Mouse (Mus musculus) right cerebral cortex, postnatal 36 days (tissue): ENCODE results near the gene Tbc1d7.

ENCODE experiments used
- DNase-seq, 2 experiments: peaks; one replicate each; pipeline ENCODE4 v3.0.0; 2022; ENCODE audit warnings: low spot score in 2 of 2, mixed read lengths in 1 of 2

Tbc1d7 gene

DNA sequence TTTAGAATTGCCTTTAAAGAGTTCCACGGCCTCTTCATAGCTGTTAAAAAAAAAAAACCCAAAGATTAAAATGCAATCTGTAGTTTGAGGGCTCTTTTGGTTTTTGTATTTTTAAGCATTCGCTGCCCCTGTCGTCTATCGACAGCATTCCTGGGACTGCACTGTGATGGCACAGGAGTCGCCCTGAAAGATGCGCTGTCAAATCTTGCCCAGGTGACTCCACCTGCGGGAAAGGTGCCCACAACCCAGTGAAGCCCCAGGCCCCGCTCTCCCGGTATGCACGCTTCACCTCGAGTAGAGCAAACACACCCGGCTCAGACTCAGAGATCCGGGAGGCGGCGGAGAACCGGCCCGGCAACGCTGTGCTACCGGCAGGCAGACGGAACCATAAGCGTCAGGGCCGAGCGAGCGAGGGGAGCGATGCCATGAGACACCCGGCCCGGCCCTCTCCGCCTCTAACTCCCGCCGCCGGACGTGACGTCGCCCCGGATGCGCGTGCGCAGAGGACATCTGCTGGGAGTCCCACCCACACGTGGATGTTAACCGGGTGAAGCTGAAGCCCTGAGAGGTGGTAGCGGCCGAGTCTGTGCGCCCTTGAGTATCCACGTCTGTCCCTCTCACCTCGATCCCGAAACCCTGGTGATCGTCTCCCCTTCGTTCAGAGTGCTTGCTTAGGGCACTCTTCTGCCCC is at the start of gene Tbc1d7:
Tbc1d7 (minus strand) TSS at position 482 of the 691 bp plus-strand sequence.
- DNase-seq, result peak; percentile 95 to 96

DNA sequence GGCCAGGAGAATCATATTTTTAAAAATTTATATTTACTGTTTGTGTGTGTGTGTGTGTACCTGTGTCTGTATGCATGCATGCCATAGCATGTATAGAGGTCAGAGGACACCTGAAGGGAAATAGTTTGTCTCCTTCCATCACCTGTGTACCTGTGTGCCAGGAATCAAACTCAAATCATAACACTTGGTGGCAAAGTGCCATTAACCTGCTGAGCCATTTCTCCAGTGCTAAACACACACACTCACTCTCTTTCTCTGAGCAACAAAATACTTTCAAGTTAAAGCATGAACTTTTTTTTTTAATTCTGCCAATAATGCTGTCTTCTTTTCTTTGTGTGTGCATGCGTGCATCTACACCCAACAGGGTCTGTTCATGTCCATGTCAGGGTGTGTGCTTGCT is 49.3 kb upstream of the Tbc1d7 start:
- no peak for DNase-seq

- no peak for DNase-seq
These were observed 47.5 kb upstream of the Tbc1d7 start for GRCm38 (mm10) chr13:43218764-43219163.

DNA sequence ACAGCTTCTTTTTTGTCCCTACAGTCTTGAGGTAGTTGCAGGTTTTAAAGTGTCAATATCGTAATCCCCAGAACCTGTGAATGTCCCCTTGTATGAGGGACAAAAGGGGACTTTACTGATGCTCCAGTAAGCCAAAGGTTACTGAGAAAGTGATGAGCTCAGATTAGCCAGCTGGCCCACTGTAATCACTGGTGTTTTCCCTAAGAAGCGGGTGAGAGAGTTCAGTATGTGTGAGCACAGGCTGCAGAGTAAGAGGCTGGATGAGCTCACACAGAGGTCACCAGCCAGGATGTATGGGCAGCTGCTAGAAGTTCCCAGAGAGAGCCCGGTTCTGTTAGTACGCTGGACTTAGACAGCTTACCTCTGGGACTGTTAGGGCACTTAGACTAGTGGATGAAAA is 47.0 kb upstream of the Tbc1d7 start:
- no peak for DNase-seq

DNA sequence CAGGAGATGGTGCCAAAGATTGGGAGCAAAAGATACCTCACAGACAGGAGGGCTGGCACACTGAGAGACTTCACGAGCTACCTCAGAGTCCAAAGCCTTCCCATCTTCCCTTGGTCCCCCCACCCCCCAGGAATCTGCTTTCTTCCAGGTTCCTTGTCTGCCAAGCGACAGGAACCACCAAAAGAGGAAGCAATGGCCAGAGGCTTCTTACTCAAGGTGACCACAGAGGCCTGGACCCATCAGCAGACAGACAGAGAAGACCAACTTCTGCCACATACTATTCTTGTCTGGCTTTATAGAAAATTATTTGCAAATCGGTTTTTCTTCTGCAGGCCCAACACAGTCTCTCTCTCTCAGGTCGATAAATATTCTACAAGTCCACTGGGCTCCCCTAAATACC is 46.4 kb upstream of the Tbc1d7 start:
- DNase-seq, result no peak

DNA sequence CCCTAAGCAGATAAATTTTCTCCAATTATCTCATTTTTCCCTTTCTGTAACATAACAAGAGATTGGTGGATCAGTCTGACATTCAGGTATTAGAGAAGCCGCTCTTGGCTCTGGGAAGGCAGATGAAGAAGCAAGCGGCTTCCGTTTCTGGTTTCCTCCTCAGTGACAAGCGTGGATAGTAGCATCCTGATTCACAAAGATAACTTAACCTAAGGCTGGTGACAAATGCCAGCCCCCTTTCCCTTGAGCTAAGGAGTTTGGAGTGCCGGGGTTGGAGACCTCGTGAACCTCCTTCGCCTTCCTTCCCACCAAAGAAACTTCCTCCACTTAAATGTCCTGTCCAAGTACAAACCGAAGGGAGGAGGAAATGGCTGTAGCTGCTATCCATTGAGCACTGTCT is 45.8 kb upstream of the Tbc1d7 start:
- DNase-seq, result no peak

DNA sequence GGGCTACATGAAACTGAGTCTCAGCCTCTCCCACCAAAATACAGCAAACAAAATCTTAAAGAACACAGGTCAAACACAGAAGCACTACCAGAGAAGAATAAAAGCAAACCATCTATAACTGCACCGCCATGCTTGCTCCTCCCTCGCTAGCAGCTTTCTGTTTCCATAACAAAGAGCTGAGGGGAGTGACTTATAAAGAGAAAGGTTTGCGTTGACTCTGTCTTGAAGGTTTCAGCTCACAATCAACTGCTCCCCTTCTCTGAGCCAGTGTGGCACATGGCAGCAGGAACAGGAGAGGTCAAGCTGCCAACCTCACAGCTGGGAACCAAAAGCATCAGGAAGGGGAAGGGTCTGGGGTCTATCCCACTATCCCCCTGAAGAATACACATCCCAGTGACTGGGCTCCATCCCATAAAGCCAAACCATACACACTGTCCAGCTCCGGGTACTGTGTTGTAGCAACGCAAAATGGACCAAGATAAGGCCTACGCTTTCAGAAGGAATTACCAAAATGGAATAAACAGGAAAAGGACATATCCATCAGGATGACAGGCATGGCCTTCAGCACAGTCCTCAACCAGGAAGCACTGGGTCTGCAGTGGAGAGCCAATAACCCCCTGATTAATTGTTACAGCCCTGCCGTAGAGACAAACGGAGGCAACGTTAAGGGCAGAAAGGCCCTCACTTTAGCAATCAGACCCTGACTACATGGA is 44.8 kb upstream of the Tbc1d7 start:
- DNase-seq, result no peak

DNA sequence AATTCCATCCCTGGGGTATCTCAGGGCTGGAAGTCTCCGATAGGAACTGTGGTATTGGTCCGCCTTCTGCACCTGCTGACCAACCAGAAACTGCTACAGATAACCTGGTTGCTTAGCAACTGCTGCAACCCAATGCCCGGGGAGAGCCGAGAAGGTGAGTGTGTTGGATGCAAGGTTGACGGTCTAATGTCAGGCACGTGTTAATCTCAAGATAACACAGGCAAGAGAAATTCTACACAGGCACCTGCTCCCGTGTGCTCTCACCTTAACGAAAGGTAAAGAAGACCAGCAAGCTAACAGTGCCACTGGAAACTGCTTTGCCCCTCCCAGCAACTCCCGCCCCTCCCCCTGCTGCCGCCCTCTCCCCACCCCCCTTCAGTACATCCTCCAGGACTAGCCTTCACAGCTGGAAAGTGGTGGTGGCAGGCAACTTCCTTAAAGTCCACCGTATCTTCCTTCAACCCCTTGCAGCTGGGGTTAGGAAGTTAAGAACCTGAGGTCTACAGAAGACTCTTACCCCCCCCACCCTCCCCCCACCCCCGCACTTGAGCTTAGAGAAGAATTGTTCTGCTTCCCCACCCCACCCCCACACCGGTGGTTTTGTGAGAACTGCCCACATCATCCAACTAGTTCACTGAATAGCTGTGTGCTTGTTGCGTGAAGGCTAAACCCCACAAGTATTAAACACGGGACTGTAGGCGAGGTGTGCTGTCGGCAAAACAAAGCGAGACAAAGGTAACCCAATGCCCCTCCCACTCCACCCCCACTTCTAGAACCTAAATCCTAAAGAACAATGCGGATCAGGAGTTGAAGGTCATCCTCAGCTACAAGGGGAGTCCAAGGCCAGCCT is 44.1 kb upstream of the Tbc1d7 start:
- no peak for DNase-seq

- no peak for DNase-seq
These were observed 41.0 kb upstream of the Tbc1d7 start for GRCm38 (mm10) chr13:43212338-43212737.

DNA sequence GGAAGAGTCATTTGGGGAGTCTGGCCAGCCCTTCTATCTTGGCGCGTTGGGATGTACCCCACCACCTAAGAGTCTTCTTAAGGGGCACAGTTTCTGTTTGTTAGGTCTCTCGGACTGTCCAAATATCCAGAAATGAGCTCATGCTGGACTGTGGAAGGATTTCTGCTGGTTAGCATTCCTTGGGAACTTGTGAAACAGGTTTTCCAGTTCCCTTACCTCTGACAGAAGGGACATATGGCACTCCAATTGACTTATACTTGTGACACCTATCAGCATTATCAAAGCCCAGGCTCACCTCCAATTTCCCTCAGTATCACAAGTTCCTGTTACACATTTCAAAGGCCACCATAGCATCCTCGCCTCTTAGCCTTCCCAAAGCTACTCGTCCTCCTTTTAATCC is 39.7 kb upstream of the Tbc1d7 start:
- DNase-seq, result no peak

GRCm38 (mm10) chr13:43209560-43209959 is 38.3 kb upstream of the Tbc1d7 start:
- no peak for DNase-seq

DNA sequence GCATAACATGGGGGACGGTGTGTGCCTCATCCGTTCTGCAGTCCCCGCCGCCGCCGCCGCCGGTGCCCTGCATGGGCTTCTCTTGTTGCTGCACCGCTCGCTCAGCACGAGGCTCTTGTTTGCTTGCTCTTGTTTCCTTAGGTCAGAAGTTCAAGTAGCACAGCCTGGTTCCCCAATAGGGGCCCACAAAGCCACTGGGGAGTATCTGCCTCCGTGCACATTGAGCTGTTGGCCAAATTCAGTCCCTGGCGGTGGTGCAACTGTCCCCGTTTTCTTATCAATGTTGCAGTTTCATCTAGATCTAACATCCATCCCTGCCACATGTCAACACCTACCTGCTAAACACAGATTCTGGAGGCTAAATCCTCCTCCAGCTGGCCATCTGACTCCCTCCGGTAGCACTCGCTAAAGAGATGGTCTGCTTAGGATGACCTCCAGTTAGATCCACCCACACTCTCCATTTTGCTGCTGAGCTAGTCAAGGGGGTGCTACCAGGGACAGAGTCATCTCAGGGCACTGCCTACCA is 37.7 kb upstream of the Tbc1d7 start:
- DNase-seq, result no peak

DNA sequence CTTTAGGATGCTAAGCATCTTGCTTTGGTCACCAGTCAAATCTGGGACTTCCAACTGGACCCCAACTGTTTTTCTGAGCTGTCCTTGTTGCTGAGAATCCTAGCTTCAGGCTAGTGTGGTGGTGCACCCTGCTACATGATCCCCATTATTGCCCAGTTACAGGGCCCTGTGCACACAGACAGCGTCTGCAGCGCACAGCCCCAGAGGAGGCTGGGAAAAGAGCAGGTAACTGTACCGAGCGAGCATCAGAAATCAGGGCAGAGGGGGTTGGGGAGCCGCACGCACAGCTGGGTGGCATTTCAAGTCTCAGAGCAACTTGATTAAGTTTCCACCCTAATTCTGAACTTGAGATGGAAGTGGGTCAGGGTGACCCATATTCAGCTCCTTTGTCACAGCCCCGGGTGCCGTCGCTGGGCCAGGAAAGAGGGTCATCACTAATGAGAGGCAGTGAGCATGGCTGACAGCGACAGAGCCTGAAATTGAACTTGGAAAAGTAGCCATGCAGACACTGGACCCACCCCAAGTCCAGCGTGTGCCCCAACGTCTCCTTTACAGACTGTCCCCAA is 34.9 kb upstream of the Tbc1d7 start:
- no peak for DNase-seq

DNA sequence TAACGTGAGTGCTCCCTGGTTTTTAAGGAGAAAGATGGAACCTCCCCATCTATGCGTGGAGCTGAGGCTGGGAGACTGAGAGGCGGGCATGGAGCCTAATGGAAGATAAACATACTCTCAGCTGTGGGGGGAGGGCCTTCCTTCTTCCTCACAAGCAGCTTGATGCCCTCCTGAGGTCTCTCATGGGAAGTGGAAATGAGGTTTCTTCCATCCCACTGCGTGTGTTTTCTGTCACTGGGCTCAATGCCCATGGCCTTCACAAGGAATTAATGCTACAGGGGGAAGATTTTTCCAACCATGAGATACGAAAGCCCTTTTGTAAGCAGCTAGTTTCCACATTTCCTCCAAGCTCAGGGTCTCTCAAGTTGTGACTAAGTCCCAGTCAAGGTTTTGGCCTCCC is 32.3 kb upstream of the Tbc1d7 start:
- DNase-seq, result no peak

DNA sequence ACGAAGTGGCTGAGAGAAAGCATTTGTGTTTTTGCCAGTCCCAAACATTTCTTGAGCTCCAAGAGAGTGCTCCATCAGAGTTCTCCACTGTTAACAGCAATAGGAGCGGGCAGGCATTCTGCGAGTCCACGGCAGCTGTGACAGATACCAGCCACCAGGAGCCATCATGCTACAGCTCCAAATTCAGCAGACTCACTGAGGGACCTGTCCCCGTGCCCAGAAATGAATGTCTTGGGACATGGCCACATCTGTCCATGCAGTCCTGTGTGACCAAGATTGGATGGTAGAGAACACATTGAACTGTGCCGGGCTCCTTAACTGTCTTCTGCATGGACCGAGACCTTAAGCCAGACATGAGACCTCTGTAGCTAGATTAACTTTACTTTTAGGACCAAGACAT is 31.9 kb upstream of the Tbc1d7 start:
- no peak for DNase-seq

DNA sequence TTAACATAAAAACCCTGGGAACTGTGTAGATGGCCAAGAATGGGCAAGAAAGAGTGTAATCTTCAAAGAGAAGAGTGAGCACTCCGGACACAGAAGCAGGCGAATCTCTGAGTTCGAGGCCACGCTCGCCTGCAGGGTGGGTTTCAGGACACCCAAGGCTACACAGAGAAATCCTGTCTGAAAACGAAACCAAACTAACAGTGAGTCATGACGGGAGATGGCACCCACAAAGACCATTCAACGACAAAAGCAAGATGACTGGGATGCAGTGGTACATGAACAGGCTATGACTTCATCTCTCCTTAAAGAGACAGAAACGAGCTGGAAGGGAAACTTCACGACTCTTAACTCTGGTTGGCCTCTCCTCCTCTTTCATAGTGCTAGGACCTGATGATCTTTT is 31.1 kb upstream of the Tbc1d7 start:
- no peak for DNase-seq

GRCm38 (mm10) chr13:43201033-43201432 is 29.7 kb upstream of the Tbc1d7 start:
- peak; percentile 39 to 45 for DNase-seq

GRCm38 (mm10) chr13:43200473-43200872 is 29.2 kb upstream of the Tbc1d7 start:
- no peak for DNase-seq

DNA sequence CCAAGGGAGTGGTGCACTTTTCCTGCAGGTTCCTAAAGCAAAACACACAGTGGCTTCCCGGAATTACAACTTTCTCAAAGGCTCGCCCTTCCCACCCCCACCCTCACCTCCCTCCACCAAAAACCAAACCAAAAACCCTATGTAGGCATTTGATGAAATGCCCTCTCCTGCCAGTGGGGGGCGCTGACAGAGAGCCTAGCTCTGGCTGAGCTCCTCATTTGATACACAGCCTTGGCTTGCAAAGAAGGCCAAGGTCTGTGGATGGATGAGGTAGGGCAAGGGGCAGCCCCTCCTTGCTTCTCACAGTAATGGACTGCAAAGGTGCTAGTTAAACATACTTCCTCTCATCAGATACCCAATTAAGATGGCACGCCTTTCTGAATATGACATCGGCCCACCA is 28.4 kb upstream of the Tbc1d7 start:
- no peak for DNase-seq

- DNase-seq, result no peak
These were observed 28.0 kb upstream of the Tbc1d7 start for GRCm38 (mm10) chr13:43199282-43199681.

DNA sequence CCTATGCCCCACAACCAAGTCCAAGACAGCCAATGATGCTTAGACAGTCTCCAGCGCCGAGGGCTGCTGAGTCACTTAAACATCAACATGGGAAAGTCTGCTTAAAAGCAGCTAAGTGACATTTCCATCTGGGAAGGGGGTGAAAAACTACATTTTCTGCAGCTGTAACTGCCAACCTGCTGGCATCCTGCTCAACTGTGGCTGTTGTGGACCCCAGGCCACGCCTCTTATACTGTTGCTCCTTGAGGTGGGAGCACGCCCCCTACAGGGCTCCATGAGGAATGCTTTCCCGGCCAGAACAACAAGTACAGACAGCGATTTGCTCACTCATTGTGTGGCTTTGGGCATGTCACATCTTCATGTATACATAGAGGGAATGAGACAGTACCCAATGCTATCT is 25.9 kb upstream of the Tbc1d7 start:
- DNase-seq, result no peak

DNA sequence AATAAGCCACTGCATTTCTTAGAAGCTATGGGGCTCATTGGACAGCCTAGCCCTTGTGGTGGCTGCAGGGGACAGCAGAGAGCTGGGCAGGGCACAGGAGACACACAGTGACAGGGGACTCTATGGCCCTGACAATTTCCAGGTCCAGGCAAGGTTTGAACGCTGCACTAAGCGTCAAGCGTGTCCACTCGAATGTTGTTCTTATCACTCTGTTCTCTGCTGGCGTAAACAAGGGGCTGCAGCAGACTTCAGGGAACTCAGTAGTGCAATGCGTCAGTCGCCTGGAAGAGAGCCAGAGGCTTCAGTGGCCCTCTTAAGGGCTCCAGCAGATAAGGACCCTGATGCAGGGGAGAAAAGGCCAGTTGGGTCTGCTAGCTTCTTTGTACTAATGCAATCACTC is 24.7 kb upstream of the Tbc1d7 start:
- no peak for DNase-seq
